Mouse (Mus musculus) kidney, postnatal 36 days (tissue): ENCODE measurements around the gene Rtbdn.

Source experiments
- DNase-seq, 2 experiments: peaks; one replicate each; pipeline ENCODE4 v3.0.0; 2021 to 2022; ENCODE audit warnings: mixed read lengths in 2 of 2

Rtbdn gene

DNA sequence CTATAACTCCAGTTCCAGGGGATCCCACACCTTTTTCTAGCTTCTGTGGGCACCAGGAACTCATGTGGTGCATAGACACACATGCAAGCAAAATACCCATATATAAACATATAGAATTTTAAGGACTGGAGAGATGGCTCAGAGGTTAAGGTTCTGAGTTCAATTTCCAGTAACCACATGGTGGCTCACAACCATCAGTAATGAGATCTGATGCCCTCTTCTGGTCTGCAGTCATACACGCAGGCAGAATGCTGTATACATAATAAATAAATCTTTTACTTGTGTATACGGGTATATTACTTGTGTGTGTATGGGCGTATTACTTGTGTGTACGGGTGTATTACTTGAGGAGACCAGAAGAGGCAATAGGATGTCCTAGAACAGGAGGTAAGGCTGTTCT is 17.2 kb downstream of the Rtbdn start:
- DNase-seq: no peak

GRCm38 (mm10) chr8:84965731-84966291 is 19.0 kb downstream of the Rtbdn start:
- peak; percentile 97 to 98 for DNase-seq

DNA sequence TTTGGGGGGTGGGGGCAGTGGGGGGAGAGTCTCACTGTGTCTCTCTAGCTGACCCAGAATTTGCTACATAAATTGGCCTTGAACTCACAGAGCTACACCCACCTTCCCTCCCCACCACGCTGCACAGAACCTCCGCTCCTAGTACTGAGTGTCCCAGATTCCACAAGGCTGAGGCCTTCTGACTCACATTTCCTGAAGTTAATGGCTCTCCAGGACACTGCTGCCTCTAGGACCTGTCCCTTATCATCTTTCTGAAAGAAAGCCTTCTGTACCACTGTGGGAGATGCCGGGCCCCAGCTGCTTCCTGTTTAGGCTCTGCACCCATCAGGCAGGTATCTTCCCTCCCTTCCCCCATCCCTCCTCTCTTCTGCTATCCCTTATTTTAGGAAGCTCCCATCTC is 19.8 kb downstream of the Rtbdn start:
- DNase-seq: no peak

DNA sequence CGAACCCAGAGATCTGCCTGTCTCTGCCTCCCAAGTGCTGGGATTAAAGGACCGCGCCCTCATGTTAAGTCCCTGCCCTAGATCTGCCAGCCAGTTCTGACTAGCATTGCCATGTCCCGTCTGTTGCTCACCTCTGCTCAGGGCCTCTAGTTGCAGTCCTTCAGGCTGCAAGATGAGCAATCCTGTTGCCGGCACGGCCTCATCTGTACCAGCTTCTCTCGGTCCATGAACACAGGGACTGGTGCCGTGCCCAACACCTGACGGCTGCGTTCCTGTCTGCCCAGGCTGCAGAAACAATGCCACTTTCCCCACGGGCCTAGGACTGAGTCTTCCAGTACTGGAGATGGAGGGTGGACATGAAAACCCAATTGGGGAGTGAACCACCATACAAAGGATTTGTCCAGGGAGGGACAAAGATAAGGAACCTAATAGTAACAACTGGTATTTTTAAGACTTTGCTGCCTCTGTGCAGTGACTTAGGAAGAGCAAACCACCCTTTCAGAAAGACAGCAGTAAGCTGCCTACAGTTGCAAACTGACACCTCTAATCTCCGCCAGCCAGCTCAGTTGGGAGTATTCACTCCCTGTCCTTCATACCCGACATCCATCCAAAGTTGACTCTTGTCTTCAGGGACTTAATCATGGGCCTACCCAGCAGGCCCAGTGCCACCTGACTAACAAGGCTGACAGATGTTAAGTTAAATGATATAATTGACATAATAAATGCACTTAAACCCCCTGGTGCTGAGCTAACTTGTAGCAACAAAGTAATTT is 20.9 kb downstream of the Rtbdn start:
- no peak for DNase-seq

- DNase-seq: peak in 1 of 2 experiments; percentile 29
Observed at GRCm38 (mm10) chr8:84968650-84969049, 21.9 kb downstream of the Rtbdn start.

DNA sequence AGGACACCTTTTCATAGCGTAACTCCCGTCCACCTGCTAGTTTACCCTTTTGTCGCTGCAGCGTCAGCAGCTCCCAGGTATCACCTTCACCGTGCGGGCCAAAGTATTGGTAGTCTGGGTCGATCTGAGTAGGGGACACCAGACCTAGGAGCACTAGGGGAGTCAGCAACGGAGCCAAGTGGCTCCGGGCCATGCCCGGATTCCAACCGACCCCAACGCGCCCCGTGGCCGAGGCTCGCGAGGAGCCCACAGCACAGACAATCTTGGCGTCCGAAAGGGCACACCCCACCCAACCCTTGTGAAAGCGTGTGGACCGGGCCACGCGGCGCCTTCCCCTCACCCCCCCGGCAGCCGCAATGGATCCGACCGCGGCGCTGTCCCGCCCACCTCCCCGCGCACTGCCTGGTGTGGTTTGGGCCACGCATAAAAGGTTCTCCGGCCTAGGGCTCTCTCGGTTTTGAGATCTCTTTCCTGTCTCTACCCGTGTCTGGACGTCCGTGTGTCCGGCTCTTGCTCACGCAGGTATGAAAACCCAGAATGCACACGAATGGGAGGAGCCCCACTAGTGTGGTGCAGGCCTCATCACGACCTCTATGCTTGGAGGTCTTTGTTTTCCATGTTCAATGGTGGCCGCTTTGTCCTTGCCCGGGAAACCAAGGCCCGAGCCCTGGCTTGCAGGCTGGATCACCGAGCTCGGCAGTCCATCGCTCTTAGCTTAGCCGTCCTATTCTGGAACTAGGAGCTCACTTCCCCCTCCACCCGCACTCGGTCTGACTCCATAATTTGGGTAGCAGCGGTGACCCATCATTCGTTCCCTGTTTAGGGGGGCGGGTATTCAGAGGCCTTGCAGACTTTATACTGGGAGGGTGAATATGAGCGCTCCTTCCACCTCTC is 22.7 kb downstream of the Rtbdn start, which contains the start of the genes Gm49661, Prdx2 and Rnaseh2a:
Gene Gm49661 (minus strand): TSS at position 193 of the 894 bp plus-strand sequence.
Gene Prdx2 (plus strand): TSS at position 347 of the 894 bp plus-strand sequence.
Gene Rnaseh2a (minus strand): TSS at position 527 of the 894 bp plus-strand sequence.
- DNase-seq: peak; percentile 80 to 88

DNA sequence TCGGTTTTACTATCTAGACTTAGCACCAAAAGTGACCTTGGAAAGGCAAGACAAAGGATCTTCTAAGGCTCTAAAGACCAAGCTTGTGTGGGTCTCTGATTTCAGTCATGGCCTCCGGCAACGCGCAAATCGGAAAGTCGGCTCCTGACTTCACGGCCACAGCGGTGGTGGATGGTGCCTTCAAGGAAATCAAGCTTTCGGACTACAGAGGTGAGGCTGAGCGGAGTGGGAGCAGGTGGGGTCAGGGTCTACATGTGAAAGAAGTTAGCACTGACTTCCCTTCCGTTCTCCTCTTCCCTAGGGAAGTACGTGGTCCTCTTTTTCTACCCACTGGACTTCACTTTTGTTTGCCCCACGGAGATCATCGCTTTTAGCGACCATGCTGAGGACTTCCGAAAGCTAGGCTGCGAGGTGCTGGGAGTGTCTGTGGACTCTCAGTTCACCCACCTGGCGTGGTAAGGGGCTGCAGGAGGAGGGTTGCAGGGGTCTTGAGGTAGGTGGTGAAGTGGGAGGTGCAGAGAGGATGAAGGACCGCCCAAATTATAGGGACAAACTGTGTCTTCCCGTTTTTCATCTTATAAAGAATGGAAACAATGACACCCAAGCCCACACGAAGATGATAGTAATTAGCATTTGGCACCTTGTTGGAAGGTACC is 23.5 kb downstream of the Rtbdn start:
- peak in 1 of 2 experiments; percentile 40 for DNase-seq

- DNase-seq: no peak
Observed at GRCm38 (mm10) chr8:84970913-84971312, 24.1 kb downstream of the Rtbdn start.

DNA sequence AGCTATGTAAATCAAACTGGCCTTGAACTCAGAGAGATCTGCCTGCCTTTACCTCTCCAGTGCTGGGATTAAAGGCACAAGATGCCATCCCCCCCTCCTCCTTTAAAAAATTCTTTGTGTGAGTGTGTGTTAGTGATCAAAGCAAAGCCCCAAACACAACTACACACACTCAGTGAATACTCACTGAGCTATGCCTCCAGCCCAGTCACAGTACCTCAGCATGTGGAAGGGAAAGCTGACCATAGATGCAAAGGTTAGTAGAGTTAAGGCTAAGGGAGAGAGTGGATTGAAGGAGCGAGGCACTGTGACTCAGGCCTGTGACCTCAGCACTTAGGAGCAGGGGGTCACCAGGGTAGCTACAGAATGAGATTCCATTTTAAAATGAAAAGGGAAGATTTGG is 26.3 kb downstream of the Rtbdn start:
- no peak for DNase-seq

DNA sequence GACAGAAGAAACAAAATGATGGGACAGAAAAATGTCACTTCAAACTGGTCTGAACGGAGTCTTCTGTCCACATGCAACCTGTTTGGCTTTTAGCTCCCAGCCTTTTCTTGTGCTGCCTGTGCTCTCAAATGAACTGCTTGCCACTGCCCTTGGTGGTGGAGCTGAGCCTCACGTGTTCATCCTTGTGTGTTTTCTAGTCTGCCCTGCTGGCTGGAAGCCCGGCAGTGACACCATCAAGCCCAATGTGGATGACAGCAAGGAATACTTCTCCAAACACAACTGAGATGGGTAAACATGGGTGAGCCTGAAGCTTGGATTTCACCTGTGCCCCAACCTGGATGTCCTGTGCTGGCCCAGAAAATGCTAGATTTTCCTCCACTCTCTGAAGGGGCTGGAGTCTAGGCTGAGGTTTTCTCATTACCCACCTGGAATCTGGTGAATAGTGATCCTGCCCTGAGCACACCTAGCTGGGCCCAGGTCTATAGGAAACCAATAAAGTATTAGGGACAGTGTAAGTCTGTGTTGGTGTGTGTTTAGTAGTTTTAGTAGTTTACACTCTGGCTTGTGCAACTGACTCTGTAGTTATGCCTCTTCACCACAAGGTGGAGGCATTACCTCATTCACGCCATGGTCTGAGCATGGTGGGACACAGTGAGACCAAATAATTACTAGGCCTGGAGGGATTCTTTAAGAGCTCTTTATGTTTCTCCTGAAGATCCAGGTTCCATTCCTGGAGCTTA is 27.2 kb downstream of the Rtbdn start:
- DNase-seq: peak in 1 of 2 experiments; percentile 70

GRCm38 (mm10) chr8:84974543-84975142 is 27.9 kb downstream of the Rtbdn start:
- no peak for DNase-seq

- peak; percentile 65 to 82 for DNase-seq
Observed at GRCm38 (mm10) chr8:84975434-84975833, 28.6 kb downstream of the Rtbdn start.

DNA sequence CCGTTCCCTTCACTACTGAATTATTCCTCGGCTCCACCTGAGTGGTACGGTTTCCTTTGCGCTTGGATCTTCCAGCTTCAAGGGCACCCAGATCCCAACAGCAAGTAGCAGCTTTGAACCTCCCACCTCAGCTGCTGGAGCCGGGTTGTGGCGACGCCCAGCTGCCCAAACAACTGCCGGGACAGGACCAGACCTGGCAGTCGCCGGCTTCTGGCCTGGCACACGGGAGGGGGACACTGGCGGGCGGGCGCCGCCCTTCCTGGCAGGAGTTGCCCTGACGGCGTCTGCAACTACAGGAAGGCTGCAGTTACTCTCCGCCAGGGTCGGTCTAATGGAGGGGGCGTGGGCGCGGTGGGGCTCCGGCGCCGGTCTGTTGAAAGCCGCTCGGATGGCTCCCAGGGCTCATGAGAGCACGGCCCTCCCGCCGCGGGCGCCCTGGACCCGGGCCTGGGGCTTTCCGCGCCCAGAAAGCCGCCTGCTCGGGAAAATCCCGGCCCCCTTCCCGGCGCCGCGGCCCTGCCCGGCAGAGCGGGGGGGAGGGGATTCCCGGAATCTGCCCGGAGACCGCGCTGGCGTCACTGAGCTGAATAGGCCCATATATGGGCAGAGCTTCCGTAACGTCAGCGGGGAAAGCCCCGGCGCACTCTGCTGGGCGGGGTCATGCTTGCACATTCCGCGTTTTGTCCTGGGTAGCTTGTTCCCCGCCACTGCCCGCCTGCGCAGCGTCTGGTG is 29.4 kb downstream of the Rtbdn start:
- peak; percentile 97 for DNase-seq

DNA sequence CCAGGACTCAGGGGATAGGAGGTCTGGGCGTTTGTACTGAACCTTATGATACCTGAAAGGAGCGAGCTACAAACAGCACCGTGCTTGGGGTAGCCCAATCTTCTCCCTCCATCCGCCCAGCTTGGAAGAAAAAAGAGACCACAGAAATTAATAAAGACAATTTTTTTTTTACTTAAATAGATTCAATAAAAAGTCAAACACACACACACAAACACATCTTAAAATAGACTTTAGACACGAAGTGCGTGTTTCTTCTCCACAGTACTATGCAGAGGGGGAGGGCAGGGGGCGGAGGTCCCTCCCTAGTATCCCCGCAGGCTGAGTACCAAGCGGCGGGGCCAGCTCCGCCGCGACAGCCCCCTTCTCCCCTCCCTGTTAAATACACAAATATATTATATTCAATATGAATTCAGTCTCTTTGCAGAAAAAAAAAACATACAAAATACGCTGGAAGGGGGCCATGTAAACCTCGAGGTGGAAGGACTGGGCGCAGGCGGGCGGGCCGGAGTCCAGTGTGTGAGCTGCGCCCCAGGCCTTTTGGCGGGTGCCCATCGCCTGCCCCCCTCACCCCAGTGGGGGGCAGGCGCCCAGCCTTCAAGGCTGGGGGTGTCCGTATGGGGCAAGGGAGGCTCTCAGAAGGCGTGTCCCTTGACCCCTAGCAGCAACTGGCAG is 30.1 kb downstream of the Rtbdn start:
- no peak for DNase-seq

DNA sequence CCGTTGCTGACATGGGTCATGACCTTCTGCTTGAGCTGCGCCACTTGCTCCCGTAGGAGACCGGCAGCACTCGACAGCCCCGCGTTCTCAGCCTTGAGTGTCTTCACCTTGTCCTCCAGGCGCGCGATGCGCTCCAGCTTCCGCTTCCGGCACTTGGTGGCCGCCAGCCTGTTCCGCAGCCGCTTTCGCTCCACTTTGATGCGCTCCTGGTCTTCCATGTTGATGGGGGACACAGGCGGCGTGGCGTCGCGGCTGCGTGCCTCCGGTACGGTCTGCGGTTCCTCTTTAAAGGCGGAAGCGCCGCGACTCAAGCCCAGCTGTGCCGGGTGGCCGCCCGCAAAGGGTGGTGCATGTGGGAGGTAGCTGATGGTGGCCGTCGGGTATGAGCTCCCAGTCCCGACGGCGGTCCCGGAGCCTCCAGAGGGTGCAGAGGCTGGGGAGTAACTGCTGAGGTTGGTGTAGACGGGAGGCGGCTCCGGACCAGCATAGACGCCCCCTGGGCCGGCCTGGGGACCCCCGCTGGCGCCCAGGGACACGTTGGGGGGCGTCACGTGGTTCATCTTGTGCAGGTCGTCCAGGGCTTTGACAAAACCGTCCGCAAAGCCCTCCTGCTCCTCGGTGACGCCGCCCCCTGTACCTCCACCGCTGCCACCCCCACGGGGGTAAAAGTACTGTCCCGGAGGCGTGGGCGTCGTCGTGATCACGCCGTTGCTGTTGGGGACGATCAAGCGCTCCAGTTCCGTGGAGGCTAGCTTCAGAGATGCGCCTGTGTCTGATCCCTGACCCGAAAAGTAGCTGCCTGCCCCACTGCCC is 30.9 kb downstream of the Rtbdn start:
- peak; percentile 61 to 78 for DNase-seq

GRCm38 (mm10) chr8:84978248-84978940 is 31.6 kb downstream of the Rtbdn start, which contains the start of gene Junb:
Junb (minus strand) TSS chr8:84978718.
- DNase-seq: peak; percentile 96 to 98

DNA sequence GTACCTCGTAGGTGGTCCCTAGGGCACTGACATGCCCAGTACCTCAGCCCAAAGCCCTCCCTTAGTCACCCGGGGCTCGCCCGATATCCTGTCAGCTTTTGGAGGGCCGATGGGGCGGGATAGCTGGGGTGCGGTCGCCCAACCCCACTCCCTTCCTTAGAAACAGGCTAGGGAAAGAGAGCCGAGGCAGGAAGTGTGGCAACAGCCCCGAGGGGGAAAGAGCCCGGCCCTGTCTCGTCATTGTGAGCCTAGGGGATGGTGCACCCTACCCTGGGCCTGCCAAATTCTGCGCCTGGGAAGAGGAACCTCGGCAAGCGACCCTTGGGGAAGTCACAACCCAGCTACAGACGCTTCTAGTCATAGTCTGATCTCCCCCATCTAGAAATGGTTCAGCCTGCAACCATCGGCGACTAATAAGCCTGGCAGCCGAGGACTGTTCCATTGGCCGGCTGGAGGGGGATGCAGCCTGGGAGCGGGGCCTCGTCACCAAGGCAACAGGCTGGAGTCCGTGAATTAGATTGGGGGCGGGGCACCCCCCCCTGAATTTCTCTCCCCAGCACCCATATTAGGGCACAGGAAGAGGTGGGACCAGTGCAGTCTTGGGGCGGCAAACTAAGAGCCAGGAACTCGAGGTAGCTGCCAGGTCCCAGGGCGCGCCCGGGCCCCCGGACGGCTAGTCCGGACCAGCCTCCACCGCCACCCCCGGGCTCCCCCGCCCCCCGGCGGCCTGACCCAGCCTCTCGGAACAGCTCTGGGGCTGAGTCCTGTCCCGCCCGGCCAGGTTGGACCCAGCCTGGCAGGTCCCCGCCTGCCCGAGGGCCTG is 33.0 kb downstream of the Rtbdn start:
- peak; percentile 96 to 97 for DNase-seq
